Mouse (Mus musculus) cerebellum, adult 11-12 months (tissue): ENCODE data around the gene Nudt9.
A peak's percentile ranks its signal among the peaks of the same experiment; 100 is the strongest.
"Not testable (repeated sequence)": the region's sequence is repeated elsewhere in the genome, so short reads cannot be mapped to it uniquely, and the experiment has no call there.

ENCODE experiments used
- DNase-seq: peaks from one replicate; pipeline ENCODE4 v3.0.0; 2022

Gene Nudt9

GRCm38 (mm10) chr5:104046256-104047199 is at the start of gene Nudt9:
Gene Nudt9, plus strand, starts transcription at chr5:104046306.
- DNase-seq, result peak; percentile 98

- DNase-seq, result peak; percentile 39
These were observed 47.4 kb upstream of the Nudt9 start for GRCm38 (mm10) chr5:103998739-103999138.

GRCm38 (mm10) chr5:103999738-104000137 is 46.4 kb upstream of the Nudt9 start:
- peak; percentile 66 for DNase-seq

GRCm38 (mm10) chr5:104002549-104003255 is 43.4 kb upstream of the Nudt9 start:
- DNase-seq, result no peak

- no peak for DNase-seq
These were observed 42.7 kb upstream of the Nudt9 start for GRCm38 (mm10) chr5:104003256-104003931.

- DNase-seq, result no peak
These were observed 42.2 kb upstream of the Nudt9 start for GRCm38 (mm10) chr5:104003955-104004354.

- DNase-seq, result no peak
These were observed 39.3 kb upstream of the Nudt9 start for GRCm38 (mm10) chr5:104006811-104007210.

- DNase-seq, result no peak
These were observed 38.3 kb upstream of the Nudt9 start for GRCm38 (mm10) chr5:104007801-104008200.

- DNase-seq, result no peak
These were observed 36.7 kb upstream of the Nudt9 start for GRCm38 (mm10) chr5:104009421-104009820.

GRCm38 (mm10) chr5:104010261-104010660 is 35.8 kb upstream of the Nudt9 start:
- DNase-seq, result no peak

- DNase-seq, result no peak
These were observed 34.7 kb upstream of the Nudt9 start for GRCm38 (mm10) chr5:104011419-104011818.

GRCm38 (mm10) chr5:104021597-104022378 is 24.3 kb upstream of the Nudt9 start, which contains the start of gene Hsd17b11:
Gene Hsd17b11, minus strand, starts transcription at chr5:104021919.
- peak; percentile 64 for DNase-seq

GRCm38 (mm10) chr5:104022558-104022957 is 23.5 kb upstream of the Nudt9 start:
- no peak for DNase-seq

- DNase-seq, result no peak
These were observed 22.7 kb upstream of the Nudt9 start for GRCm38 (mm10) chr5:104023289-104024020.

GRCm38 (mm10) chr5:104024193-104024592 is 21.9 kb upstream of the Nudt9 start:
- DNase-seq, result not testable (repeated sequence)

- no peak for DNase-seq
These were observed 21.3 kb upstream of the Nudt9 start for GRCm38 (mm10) chr5:104024762-104025161.

GRCm38 (mm10) chr5:104025245-104025854 is 20.8 kb upstream of the Nudt9 start:
- no peak for DNase-seq

- no peak for DNase-seq
These were observed 13.5 kb upstream of the Nudt9 start for GRCm38 (mm10) chr5:104032434-104033097.

- DNase-seq, result no peak
These were observed 11.0 kb upstream of the Nudt9 start for GRCm38 (mm10) chr5:104035066-104035465.

- no peak for DNase-seq
These were observed 10.3 kb upstream of the Nudt9 start for GRCm38 (mm10) chr5:104035824-104036223.

GRCm38 (mm10) chr5:104036686-104037085 is 9.4 kb upstream of the Nudt9 start:
- DNase-seq, result no peak
